Mouse (Mus musculus): ENCODE measurements around the gene Mst1r. TPM values are rescaled to one million over a fixed set of nuclear protein-coding genes. Genes with fewer than 3 reads are reported as not detected.

Gene Mst1r
- polyA plus RNA-seq, 1 experiment from 2014 or later: 2.3 TPM

GRCm38 (mm10) chr9:107898563-107898962 lies 8.1 kb upstream of the Mst1r start:
- WGBS: 88% methylated on average over 10 of the region's 10 CpGs
- peaks cover 15% of the 10 kb centered on the region for H3K4me1 ChIP-seq (replicated peaks)

GRCm38 (mm10) chr9:107899855-107900254 lies 6.8 kb upstream of the Mst1r start:
- no peak overlapping the region; the same call in 1 of the 2 replicates for H3K9ac ChIP-seq (replicated peaks)
- ATAC-seq: no peak

More at GRCm38 (mm10) chr9:107898563-107898962, 8.1 kb upstream of the Mst1r start:
- no peak overlapping the region for H3K9ac ChIP-seq (replicated peaks)
- peaks cover 37% of the 10 kb centered on the region for H3K27me3 ChIP-seq
- ATAC-seq: no peak
- H3K4me2 ChIP-seq (replicated peaks): no peak overlapping the region
- H3K27ac ChIP-seq: no peak overlapping the region
- H3K4me3 ChIP-seq (replicated peaks): no peak overlapping the region
- H3K36me3 ChIP-seq: peaks cover 49% of the 10 kb centered on the region
- no peaks in the 10 kb centered on the region for H3K9me3 ChIP-seq

GRCm38 (mm10) chr9:107900840-107901626 lies 5.6 kb upstream of the Mst1r start:
- peaks cover 15% of the 10 kb centered on the region for H3K4me1 ChIP-seq (replicated peaks)
- H3K27me3 ChIP-seq: peaks cover 45% of the 10 kb centered on the region
- peak overlapping the region; percentile 65 for H3K4me2 ChIP-seq (replicated peaks)
- H3K4me3 ChIP-seq (replicated peaks): peak overlapping the region; percentile 35
- peak overlapping the region; percentile 71 for H3K9ac ChIP-seq (replicated peaks)
- peaks cover 46% of the 10 kb centered on the region for H3K36me3 ChIP-seq
- no peaks in the 10 kb centered on the region for H3K9me3 ChIP-seq
- ATAC-seq: peak; percentile 70
- 0 out of 2 replicates have a peak overlapping the region, but pooled peaks have one; percentile 25 for H3K27ac ChIP-seq
- WGBS: 2% methylated on average over 44 of the region's 44 CpGs

More at GRCm38 (mm10) chr9:107899855-107900254, 6.8 kb upstream of the Mst1r start:
- Histone ChIP-seq H3K4me1 (replicated peaks) (peaks cover 15% of the 10 kb centered on the region), H3K27ac (no peak overlapping the region), H3K9me3 (no peaks in the 10 kb centered on the region), H3K4me3 (replicated peaks) (no peak overlapping the region), H3K27me3 (peaks cover 41% of the 10 kb centered on the region), H3K4me2 (replicated peaks) (no peak overlapping the region), H3K36me3 (peaks cover 49% of the 10 kb centered on the region)
- WGBS: 72% methylated on average over 12 of the region's 12 CpGs

- H3K4me1 ChIP-seq (replicated peaks): peaks cover 19% of the 10 kb centered on the region
- H3K4me3 ChIP-seq (replicated peaks): peak overlapping the region; percentile 35
- peak; percentile 26; the same call in 1 of the 2 replicates for ATAC-seq
- H3K9ac ChIP-seq (replicated peaks): peak overlapping the region; percentile 71; the same call in 1 of the 2 replicates
- H3K4me2 ChIP-seq (replicated peaks): peak overlapping the region; percentile 65
- peaks cover 45% of the 10 kb centered on the region for H3K27me3 ChIP-seq
- WGBS: 7% methylated on average over 17 of the region's 17 CpGs
- no peaks in the 10 kb centered on the region for H3K9me3 ChIP-seq
- H3K36me3 ChIP-seq: peaks cover 41% of the 10 kb centered on the region
- no peak overlapping the region for H3K27ac ChIP-seq
Measured at GRCm38 (mm10) chr9:107901627-107901914, 5.1 kb upstream of the Mst1r start.

- WGBS: 6% methylated on average over 4 of the region's 4 CpGs
Measured at GRCm38 (mm10) chr9:107904726-107905125, 1.9 kb upstream of the Mst1r start.

GRCm38 (mm10) chr9:107906967-107907800 lies 511 bp downstream of the Mst1r start:
- Histone ChIP-seq H3K9me3 (no peaks in the 10 kb centered on the region), H3K9ac (replicated peaks) (peak overlapping the region; percentile 56), H3K27ac (no peak overlapping the region), H3K36me3 (peaks cover 8% of the 10 kb centered on the region; the same call in 1 of the 2 replicates), H3K4me1 (replicated peaks) (peaks cover 26% of the 10 kb centered on the region), H3K27me3 (peaks cover 27% of the 10 kb centered on the region), H3K4me2 (replicated peaks) (peak overlapping the region; percentile 54), H3K4me3 (replicated peaks) (peak overlapping the region; percentile 28)
- WGBS: 47% methylated on average over 31 of the region's 31 CpGs
- ATAC-seq: 0 out of 2 replicates have a peak, but pooled peaks have one; percentile 8

More at GRCm38 (mm10) chr9:107904726-107905125, 1.9 kb upstream of the Mst1r start:
- Histone ChIP-seq H3K27me3 (peaks cover 51% of the 10 kb centered on the region), H3K4me2 (replicated peaks) (no peak overlapping the region), H3K4me3 (replicated peaks) (no peak overlapping the region), H3K9ac (replicated peaks) (no peak overlapping the region), H3K27ac (no peak overlapping the region), H3K36me3 (peaks cover 21% of the 10 kb centered on the region), H3K4me1 (replicated peaks) (peaks cover 40% of the 10 kb centered on the region), H3K9me3 (no peaks in the 10 kb centered on the region)
- ATAC-seq: peak; percentile 65

- Histone ChIP-seq H3K4me3 (replicated peaks) (no peak overlapping the region), H3K27ac (no peak overlapping the region), H3K27me3 (peaks cover 21% of the 10 kb centered on the region), H3K4me2 (replicated peaks) (peak overlapping the region; percentile 54; the same call in 1 of the 2 replicates), H3K9me3 (no peaks in the 10 kb centered on the region), H3K36me3 (peaks cover 2% of the 10 kb centered on the region; the same call in 1 of the 2 replicates), H3K4me1 (replicated peaks) (peaks cover 26% of the 10 kb centered on the region), H3K9ac (replicated peaks) (no peak overlapping the region)
- 83% methylated on average over 14 of the region's 14 CpGs for WGBS
- ATAC-seq: no peak
Measured at GRCm38 (mm10) chr9:107907801-107908120, 1.1 kb downstream of the Mst1r start.

DNA sequence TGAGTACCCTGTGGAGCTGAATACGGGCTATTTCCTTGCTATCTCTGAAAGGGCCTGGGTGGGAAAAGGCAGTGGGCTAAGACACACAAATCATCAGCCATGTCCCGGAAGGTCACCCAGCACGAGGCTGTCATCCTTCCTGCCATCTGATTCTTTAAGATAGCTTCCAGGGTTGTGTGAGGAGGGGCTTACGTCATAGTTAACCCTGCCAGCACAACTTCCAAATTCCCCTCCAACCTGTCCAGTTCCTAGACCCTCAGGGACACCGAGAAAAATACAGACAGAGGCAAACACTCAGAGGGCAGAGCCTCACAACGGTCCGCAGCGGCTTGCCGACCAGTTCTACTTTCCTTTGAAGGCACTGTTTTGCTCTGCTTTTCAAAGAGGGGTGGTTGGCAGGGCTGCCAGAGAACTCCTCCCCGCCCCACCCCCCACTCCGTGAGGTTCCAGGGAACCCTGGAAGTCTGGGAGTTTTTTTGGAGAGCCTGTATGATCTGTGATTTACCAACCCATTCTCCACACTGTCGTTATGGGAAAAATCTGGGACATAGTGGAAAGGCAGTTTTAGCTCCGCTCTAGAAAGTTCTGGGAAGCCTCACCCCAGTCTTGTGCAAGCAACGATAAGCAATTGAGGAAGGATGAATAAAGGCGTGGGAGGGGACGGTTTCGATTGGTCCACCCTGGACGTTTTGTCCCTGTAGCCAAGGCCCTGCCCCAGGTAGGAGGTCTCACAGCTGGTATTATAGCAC lies 1.9 kb downstream of the Mst1r start:
- Histone ChIP-seq H3K27ac (no peak overlapping the region), H3K36me3 (no peaks in the 10 kb centered on the region), H3K9me3 (no peaks in the 10 kb centered on the region), H3K4me2 (replicated peaks) (no peak overlapping the region), H3K4me1 (replicated peaks) (peaks cover 26% of the 10 kb centered on the region), H3K9ac (replicated peaks) (0 out of 2 replicates have a peak overlapping the region, but pooled peaks have one; percentile 6), H3K4me3 (replicated peaks) (no peak overlapping the region), H3K27me3 (peaks cover 19% of the 10 kb centered on the region)
- no peak for ATAC-seq
- WGBS: 29% methylated on average over 18 of the region's 18 CpGs

GRCm38 (mm10) chr9:107910025-107910769 lies 3.5 kb downstream of the Mst1r start:
- Histone ChIP-seq H3K27me3 (peaks cover 15% of the 10 kb centered on the region), H3K4me1 (replicated peaks) (peaks cover 26% of the 10 kb centered on the region), H3K9me3 (no peaks in the 10 kb centered on the region), H3K27ac (no peak overlapping the region), H3K36me3 (no peaks in the 10 kb centered on the region), H3K4me2 (replicated peaks) (no peak overlapping the region), H3K9ac (replicated peaks) (no peak overlapping the region), H3K4me3 (replicated peaks) (no peak overlapping the region)
- WGBS: 89% methylated on average over 15 of the region's 15 CpGs
- ATAC-seq: no peak

DNA sequence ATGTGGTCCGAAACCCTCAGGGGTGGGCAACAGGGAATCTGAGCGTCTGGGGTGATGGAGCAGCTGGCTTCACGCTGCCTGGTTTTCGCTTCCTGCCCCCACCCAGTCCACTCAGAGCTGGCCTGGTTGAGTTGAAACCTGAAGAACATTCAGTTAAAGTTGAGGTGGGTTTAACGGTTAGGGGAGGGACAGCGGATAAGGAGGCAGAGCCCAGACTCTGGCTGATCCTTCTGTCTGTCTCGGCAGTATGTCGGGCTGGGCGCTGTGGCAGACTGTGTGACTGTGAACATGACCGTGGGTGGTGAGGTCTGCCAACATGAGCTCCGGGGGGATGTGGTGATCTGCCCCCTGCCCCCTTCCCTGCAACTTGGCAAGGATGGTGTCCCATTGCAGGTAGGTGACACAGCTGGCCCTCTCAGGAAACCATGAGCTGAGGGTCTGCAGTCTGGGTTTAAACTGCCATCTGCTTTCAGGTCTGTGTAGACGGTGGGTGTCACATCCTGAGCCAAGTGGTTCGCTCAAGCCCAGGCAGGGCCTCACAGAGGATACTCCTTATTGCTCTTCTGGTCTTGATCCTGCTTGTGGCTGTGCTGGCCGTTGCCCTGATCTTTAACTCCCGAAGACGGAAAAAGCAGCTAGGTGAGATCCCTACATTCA lies 8.2 kb downstream of the Mst1r start:
- ATAC-seq: no peak
- H3K4me2 ChIP-seq (replicated peaks): no peak overlapping the region
- peaks cover 15% of the 10 kb centered on the region for H3K4me1 ChIP-seq (replicated peaks)
- H3K9me3 ChIP-seq: no peaks in the 10 kb centered on the region
- 86% methylated on average over 16 of the region's 16 CpGs for WGBS
- H3K9ac ChIP-seq (replicated peaks): no peak overlapping the region
- no peak overlapping the region for H3K4me3 ChIP-seq (replicated peaks)
- no peaks in the 10 kb centered on the region for H3K27me3 ChIP-seq
- H3K27ac ChIP-seq: no peak overlapping the region
- no peaks in the 10 kb centered on the region for H3K36me3 ChIP-seq

Data from midbrain, embryonic 13.5 days (tissue).